Mouse (Mus musculus) E14TG2a.4 (cell line): ENCODE measurements at regions not wholly inside any gene's neighbourhood (a gene's known extent, or its start where the extent isn't known, plus 50 kb on each side); places are given as distances from the start of the nearest gene placed in this dataset.
A peak's percentile ranks its signal among the peaks of the same experiment; 100 is the strongest.

Experiments used
- H3K27me3 ChIP-seq: 2 replicates; pipeline ENCODE4 v1.6.1; 2014; ENCODE audit warnings: low read length, control low read depth; ENCODE audit not compliant: insufficient read depth
- H3K36me3 ChIP-seq: 2 replicates; pipeline ENCODE4 v1.6.1; 2014; ENCODE audit warnings: low read length, control low read depth; ENCODE audit not compliant: insufficient read depth
- H3K4me1 ChIP-seq: replicated peaks from 2 replicates; pipeline ENCODE4 v1.6.1; 2014; ENCODE audit warnings: low read depth, low read length, control low read depth
- H3K4me3 ChIP-seq: replicated peaks from 2 replicates; pipeline ENCODE4 v1.5.1; 2014; ENCODE audit warnings: mild to moderate bottlenecking, low read length
- H3K9me3 ChIP-seq: 2 replicates; pipeline ENCODE4 v1.6.1; 2014; ENCODE audit warnings: low read length, control low read depth
- CTCF ChIP-seq: conservative IDR thresholded peaks from 2 replicates; pipeline ENCODE4 v1.5.1; 2014; ENCODE audit warnings: low read length
- NANOG ChIP-seq: IDR thresholded peaks from 2 replicates; pipeline ENCODE4 v1.6.1; 2014; ENCODE audit warnings: borderline replicate concordance, low read length, mixed read lengths
- POU5F1 ChIP-seq: IDR thresholded peaks from 2 replicates; pipeline ENCODE4 v1.6.1; 2014; ENCODE audit warnings: low read length, borderline replicate concordance

DNA sequence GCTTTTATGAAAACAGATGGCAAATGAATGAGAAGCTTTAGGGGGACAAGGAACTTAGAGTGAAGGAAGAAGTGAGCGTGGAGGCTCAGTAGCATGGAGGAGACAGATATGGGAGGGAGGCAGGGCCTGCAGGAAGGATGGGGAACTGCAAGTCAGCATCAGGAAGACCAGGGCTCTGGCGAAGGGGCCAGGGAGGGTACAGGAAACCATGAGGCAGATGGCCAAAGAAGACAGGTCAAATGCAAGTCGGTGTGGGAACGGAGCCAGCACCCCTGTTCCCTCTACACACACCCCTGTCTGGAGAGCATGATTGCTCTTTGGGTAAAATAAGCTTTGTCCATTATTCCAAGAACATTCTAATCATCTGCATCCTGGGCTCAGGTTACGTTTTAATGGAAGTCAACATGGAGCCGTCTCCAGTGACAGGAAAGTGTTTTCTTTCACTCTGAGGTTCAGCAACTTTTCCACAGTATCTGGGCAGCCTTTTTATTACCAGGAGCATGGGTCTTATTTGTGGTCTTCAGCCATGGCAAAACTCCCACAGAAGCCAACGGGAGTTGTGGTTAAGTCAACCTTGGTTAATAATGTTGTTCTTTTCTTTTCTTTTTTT is 370.2 kb upstream of the Gm5148 start:
- Histone ChIP-seq H3K36me3 (no peaks in the 10 kb centered on the region), H3K9me3 (no peaks in the 10 kb centered on the region), H3K4me3 (no peak overlapping the region), H3K4me1 (no peaks in the 10 kb centered on the region), H3K27me3 (no peaks in the 10 kb centered on the region)
- no peak for TF ChIP-seq POU5F1
- TF ChIP-seq NANOG: no peak
- 0 out of 2 replicates have a peak, but pooled peaks have one; percentile 6 for TF ChIP-seq CTCF

DNA sequence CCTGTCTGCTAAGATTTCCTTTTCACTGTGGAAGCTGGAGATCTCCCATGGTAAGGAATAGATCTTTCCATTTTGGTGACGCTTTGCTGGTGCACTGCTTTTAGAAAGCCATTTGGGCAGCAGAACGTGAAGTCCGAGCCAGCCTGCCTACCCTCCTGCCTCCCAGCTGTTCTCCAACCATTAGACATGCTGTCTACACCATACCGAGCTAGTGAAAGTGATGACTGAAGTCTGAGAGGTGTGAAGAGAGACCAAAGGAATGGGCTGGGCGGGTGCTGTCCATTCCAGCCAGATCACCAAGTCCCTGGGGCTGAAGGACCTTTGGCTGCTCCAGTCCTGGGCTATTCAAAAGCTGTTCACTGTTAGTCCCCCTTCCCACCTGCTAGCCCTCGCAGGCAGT is 360.3 kb upstream of the Gm5148 start:
- no peak for TF ChIP-seq CTCF
- TF ChIP-seq POU5F1: no peak
- TF ChIP-seq NANOG: no peak
- no peaks in the 10 kb centered on the region for H3K4me1 ChIP-seq
- H3K27me3 ChIP-seq: no peaks in the 10 kb centered on the region
- no peak overlapping the region for H3K4me3 ChIP-seq
- H3K36me3 ChIP-seq: no peaks in the 10 kb centered on the region
- H3K9me3 ChIP-seq: peaks cover 41% of the 10 kb centered on the region

DNA sequence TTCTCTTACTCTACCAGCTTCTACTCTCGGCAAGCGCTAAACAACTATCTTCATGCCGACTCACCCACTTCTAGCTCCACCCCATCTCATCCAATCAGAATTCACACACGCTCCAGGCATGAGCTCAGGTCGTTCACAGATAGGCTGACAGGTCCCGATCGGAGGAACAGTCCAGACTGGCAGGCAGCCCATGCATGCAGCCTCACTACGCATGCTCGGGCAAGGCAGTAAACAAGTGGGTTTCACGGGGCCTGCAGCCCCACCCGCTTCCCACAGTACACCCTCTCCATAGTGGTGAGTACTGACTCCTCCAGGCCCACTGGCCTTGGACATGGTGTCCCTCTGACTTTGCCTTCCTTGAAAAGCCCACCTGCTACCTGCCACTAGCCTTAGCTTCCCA is 358.1 kb upstream of the Gm5148 start:
- TF ChIP-seq POU5F1 (no peak), CTCF (no peak), NANOG (no peak)
- H3K4me1 ChIP-seq: no peaks in the 10 kb centered on the region
- no peak overlapping the region for H3K4me3 ChIP-seq
- H3K27me3 ChIP-seq: no peaks in the 10 kb centered on the region
- no peaks in the 10 kb centered on the region for H3K36me3 ChIP-seq
- peaks cover 41% of the 10 kb centered on the region for H3K9me3 ChIP-seq

DNA sequence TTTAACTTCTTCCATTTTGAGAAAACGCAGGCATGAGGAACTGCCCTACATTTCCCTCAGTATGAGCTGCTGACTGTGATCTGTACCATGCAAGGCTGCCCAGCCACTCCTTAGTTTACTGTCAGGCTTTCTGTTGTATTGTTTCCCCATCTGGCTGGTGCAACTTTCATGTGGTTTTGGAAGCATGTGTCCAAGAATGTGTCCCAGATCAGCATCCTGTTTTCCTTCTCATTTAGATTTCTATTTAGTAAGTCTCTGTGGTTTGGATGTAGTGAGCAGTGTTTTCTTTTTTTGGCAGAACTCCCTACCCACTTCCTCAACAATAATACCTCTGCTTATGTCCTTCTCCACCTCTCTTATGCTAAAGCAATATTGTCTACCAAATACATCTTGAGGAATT is 352.5 kb upstream of the Gm5148 start:
- peaks cover 7% of the 10 kb centered on the region; the same call in 1 of the 2 replicates for H3K9me3 ChIP-seq
- no peak overlapping the region for H3K4me3 ChIP-seq
- H3K27me3 ChIP-seq: no peaks in the 10 kb centered on the region
- no peaks in the 10 kb centered on the region for H3K4me1 ChIP-seq
- no peak for TF ChIP-seq CTCF
- TF ChIP-seq NANOG: no peak
- no peak for TF ChIP-seq POU5F1
- no peaks in the 10 kb centered on the region for H3K36me3 ChIP-seq

DNA sequence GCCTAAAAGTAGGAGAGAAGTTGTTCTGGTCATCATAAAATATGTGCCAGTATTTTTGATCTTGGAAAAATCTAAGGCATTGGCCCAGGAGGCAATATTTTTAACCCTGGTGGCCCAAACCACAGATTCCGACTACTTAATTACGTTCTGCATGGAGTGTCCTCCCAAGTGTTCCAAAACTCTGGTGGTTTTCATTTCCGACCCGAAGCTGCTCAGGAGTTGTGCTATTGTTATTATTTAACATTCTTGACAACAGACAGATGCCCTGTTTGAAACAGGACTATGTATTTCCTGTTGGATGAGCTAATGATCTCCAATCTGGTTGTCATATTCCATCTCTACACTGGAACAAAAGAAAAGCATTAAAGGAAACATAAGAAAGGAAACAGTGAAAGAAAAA is 349.7 kb upstream of the Gm5148 start:
- Histone ChIP-seq H3K9me3 (no peaks in the 10 kb centered on the region), H3K4me3 (no peak overlapping the region), H3K36me3 (no peaks in the 10 kb centered on the region), H3K27me3 (no peaks in the 10 kb centered on the region), H3K4me1 (no peaks in the 10 kb centered on the region)
- TF ChIP-seq CTCF: no peak
- TF ChIP-seq NANOG: no peak
- no peak for TF ChIP-seq POU5F1

DNA sequence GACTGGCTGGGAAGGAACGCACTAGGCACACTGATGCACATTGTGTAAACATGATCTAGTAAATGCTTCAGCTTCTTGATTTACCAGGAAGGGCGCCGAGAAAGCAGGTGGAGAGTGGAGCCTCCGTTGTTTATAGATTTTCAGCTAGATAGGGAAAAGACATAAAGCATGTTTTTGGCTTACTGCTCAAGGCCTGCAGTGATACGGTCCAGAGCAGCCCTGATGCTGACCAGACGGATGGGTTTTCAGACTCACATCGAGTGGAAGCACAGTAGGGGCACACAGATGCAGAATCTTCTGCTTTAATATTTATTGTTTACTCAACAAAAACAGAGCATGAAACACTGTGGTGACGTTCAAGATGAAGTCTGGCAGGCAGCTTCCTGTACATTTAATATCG is 331.3 kb upstream of the Gm5148 start:
- no peaks in the 10 kb centered on the region for H3K27me3 ChIP-seq
- H3K36me3 ChIP-seq: no peaks in the 10 kb centered on the region
- TF ChIP-seq CTCF: no peak
- TF ChIP-seq NANOG: no peak
- TF ChIP-seq POU5F1: no peak
- no peak overlapping the region for H3K4me3 ChIP-seq
- no peaks in the 10 kb centered on the region for H3K4me1 ChIP-seq
- H3K9me3 ChIP-seq: peaks cover 6% of the 10 kb centered on the region; the same call in 1 of the 2 replicates

DNA sequence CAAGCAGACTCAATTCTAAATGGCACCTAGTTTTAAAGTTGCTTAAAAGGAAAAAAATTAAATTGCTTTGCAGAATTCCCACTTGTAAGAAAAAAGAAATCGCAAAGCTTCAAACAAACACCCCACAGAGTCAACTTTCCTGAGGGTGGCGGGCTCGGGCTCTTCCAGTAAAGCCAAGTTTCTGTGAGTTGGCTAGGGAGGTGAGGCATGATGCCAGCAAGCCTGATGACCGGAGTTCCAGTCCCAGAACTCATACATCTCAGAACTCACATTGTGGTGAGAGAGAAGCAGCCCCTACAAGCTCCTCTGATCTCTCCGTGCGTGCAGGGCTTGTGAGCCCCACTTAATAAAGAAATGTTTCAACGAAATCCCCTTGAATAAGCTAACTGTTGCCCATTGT is 328.7 kb upstream of the Gm5148 start:
- Histone ChIP-seq H3K36me3 (no peaks in the 10 kb centered on the region), H3K27me3 (no peaks in the 10 kb centered on the region), H3K4me1 (no peaks in the 10 kb centered on the region), H3K4me3 (no peak overlapping the region), H3K9me3 (peaks cover 6% of the 10 kb centered on the region; the same call in 1 of the 2 replicates)
- TF ChIP-seq NANOG (no peak), CTCF (no peak), POU5F1 (no peak)

DNA sequence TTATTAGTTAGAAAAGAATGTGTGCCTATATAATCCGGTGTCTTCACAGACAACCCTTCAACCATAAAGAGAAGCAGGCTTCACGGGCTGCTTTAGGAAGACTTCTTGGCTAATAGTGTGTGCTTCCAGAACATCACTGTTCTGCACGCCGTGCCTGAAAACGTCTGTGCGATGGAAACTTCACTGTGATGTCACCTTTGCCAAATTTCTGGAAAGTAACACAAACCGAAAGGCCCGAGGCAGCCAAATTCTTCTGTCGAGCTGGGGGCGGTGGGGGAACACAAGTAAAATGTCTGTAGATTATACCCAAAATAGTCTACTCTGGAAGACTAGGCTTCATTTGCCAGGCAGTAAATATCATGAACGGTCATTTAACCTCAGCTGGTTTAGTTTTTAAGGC is 327.5 kb upstream of the Gm5148 start:
- peaks cover 3% of the 10 kb centered on the region; the same call in 1 of the 2 replicates for H3K9me3 ChIP-seq
- no peaks in the 10 kb centered on the region for H3K27me3 ChIP-seq
- no peak overlapping the region for H3K4me3 ChIP-seq
- TF ChIP-seq CTCF (no peak), POU5F1 (no peak), NANOG (no peak)
- no peaks in the 10 kb centered on the region for H3K36me3 ChIP-seq
- H3K4me1 ChIP-seq: no peaks in the 10 kb centered on the region

DNA sequence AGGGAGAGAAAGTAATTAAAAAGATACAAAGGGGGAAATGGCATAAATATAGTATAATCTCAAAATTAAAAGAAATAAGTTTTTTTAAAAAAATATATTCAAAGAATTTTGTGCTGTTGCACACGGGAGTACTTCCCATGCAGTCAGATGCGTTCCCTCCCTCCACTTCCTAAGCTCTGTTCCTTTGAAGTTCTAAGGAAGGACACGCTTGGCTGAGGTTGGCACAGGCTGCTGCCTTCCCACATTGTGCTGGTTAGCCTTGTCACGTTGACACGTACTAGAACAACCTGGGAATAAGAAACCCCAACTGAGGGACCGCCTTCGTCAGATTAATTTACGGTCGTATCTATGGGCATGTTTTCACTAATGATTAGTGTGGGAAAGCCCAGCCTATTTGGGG is 326.6 kb upstream of the Gm5148 start:
- Histone ChIP-seq H3K4me1 (no peaks in the 10 kb centered on the region), H3K9me3 (no peaks in the 10 kb centered on the region), H3K36me3 (no peaks in the 10 kb centered on the region), H3K4me3 (no peak overlapping the region), H3K27me3 (no peaks in the 10 kb centered on the region)
- TF ChIP-seq POU5F1 (no peak), NANOG (no peak), CTCF (no peak)
